Mouse (Mus musculus) telencephalon, adult 2 months (tissue): ENCODE measurements at regions not wholly inside any gene's neighbourhood (a gene's known extent, or its start where the extent isn't known, plus 50 kb on each side); places are given as distances from the start of the nearest gene placed in this dataset.
A peak's percentile ranks its signal among the peaks of the same experiment; 100 is the strongest.

Experiments used
- DNase-seq: peaks from one replicate; pipeline ENCODE4 v3.0.0-alpha.2; 2011; ENCODE audit warnings: low read depth, low spot score

GRCm38 (mm10) chr9:47054595-47054994 lies 56.1 kb downstream of the Gm4791 start:
- no peak for DNase-seq

DNA sequence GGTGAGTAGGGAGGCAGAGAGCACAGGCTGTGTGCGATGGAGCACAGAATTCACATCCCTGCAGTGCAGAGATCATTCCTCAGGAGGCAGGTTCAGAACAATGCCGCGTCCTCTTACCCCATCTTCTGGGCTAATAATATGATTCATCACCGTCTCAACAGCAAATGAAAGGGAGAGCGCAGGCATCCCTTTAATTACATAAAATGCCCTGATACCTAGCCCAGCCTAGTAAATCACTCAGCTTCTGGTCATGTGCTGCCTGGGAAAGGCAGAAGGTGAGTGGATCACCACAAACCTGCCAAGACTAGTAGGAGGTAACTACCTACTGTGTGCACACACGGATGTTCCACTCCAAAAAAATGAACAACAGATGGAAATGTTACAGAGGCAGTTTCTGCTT lies 57.0 kb downstream of the Gm4791 start:
- DNase-seq: no peak

DNA sequence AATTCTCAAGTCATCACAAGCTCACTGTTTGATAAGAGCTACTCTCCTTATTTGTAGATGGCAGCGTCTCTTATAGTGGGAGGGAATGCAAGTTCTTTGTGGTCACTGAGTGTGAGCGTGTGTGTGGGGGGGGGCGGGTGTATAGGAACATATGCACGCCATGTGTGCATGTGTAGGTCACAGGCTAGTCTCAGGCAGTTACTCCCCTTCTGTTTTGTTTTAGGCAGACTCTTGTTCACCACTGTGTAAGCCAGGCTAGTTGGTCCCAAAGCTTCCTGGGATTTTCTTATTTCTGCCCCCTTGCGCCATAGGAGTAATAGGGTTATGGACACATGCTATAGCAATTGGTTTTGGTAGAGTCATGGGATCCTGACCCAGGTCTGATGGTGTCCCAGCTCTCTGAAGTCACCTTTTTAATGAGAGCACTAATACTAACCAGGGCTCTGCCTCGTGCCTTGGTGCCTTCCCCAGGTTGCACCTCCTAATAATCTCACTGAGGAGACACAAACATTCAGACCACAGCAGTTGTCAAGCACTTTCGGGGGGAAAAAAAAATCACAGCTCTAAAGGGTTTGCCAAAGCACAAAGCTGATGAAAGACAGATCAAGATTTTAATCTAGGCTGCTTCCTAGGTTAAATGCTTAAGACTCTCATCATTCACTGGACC lies 60.9 kb downstream of the Gm4791 start:
- no peak for DNase-seq

DNA sequence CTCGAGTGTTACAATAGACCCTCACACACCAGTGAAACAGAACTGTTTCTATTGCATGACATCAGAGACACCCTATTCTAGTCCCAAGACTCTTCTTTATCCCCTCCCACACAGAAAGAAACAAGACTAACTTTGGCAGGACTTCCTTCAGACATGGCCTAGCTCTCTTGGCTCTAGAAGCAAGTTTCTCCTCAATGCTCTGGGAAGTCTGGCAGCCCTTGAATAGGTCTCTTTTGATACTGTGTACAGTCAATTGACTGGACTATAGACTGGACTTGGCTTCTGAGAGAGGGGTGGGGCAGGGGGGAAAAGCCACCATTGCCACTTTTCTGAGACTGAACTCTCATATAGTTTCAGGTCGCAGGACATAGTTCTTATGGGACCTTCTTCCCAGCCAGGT lies 62.2 kb downstream of the Gm4791 start:
- DNase-seq: no peak

DNA sequence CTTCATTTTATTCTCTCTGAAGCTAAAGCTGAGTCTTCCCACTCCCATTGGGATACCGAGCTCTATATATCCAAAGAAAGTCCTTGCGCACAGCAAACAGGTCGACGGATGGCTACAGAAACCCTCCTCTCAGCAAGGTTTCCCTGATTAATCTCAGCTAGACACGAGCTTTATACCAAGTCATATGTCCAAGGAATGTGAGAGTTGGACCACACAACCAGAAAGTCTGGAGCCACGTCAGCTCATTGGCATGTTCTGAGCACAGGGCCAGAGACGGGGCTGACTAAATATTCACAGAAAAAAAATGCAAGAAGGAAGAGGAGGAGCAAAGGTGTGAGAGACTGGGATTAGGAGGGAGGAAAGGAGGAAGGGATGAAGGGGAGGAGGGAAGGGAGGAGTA lies 64.0 kb downstream of the Gm4791 start:
- no peak for DNase-seq

DNA sequence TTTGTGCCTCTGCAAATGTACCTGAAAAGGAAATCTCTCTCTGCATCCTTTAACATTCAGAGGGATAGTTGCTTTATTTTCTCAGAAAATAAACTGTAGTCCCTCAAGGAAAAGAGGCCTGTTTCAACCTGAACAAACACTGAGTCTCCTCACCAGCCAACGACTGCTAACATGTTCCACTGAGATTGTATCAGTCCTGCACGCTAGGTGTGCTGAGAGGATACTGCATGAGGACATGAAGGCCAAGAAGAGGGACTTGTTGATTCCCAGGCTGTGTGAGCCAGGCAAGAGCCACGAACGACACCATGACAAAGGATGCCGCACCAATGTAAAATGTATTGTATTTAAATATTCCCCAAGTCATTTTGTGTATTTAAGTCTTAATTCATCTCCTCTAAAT lies 65.2 kb downstream of the Gm4791 start:
- no peak for DNase-seq

GRCm38 (mm10) chr9:47064463-47065032 lies 66.0 kb downstream of the Gm4791 start:
- DNase-seq: no peak

DNA sequence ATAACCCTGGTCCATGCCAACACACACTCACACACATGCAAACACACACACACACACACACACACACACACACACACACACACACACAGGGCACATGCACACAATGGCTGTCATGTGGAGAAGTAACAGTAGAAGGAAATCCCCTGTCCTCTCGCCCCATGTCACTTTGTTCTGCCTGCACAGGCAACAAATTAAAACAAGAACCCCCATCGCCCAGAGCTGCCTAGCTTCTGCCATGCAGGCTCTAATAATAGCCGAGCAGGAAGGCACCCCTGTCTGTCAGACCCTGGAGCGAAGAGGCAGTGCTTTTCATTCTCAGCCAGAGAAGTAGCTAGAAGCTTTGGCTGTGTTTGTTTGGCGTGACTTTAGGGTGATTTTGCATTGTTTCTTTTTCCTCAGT lies 70.9 kb downstream of the Gm4791 start:
- DNase-seq: no peak

DNA sequence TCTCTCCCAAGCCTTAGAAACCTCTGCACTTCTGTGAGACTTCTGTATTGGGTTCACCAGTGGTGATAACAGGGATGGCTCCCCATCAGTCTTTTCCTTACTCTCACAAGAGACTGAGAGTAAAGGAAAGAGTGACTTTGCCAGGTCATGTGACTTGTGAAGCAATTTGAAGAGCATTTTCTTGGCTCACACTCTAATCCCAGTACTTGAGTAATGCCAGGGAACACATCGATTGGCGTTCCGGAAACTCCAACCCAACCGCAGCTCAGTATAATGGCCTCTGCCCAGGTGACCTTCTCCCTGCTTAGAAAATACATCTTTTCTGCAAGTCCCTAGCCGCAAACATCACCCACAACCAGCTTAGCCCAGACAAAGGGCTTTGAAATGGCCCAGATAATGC lies 72.4 kb downstream of the Gm4791 start:
- DNase-seq: no peak

DNA sequence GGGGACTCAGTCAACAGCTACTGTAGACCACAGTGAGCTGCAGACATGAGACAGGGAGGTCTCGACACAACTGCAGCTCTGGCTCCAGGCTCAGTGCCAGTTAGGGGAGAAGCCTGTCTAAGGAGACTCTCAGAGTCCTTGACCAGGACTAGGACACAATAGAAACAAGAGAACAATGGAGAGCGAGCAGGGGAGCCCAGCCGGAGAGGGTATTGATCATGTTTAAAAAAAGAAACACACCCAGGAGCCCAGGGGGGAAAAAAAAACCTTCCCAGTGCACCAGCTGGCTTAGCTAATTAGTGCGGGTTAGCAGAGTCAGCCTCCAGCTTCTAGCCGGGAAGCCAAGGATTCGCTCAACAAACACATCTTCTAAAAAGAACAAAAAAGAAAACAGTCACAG lies 78.4 kb downstream of the Gm4791 start:
- DNase-seq: no peak

DNA sequence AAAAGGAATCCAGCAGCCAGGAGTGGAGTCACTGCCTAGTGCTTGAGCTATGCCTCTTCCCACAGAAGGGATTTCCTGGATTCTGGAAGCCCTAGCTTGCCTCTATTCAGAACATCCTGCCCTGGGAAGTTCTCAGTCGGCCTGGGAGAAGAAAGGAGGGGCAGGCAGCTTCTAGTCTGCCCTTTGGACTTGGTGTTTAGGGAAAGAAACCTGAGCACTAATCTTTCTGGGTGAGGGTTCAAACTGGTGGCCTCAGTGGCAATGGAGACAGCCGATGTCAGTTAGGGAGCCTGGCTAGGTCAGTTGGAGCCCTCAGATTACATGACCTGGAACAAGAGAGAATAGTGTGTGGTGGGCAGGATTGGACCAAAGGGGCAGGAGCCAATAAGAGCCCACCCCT lies 78.9 kb downstream of the Gm4791 start:
- DNase-seq: no peak

GRCm38 (mm10) chr9:47077945-47078344 lies 79.4 kb downstream of the Gm4791 start:
- DNase-seq: no peak

DNA sequence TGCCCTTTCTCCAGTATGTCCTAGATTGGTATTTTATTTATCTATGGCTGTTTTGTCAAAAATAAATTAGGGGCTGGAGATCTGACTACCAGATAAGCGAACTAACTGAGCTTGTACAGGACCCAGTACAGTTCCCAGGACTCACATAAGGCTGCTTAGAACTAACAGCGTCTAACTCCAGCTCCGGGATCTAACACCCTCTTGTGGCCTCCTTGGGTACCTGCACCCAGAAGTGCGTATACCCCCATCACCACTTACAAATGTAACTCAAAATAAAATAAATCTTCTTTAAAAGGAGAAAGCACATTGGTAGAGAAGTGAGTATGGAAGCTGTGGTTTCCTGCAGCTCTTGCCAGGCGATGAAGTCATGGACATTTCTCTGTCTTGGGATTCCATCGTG lies 82.9 kb downstream of the Gm4791 start:
- no peak for DNase-seq

DNA sequence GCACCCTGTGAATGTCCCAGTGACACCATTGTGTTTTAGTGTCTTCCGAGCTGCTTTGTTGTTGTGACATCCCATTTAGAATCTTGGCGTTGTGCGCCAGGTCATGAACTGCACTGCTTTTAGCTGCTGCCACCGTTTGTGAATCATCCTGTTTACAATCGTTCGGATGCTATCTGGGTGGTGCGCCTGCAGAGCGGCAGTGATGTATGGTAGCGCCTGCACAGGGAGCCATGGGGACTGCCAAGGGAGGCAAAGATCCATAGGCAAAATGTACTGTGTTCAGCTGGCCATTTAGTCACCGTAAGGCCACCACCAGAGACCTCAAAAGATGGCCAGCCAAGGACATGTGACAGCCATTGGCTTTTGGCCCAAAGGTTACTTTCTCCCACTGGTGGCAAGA lies 93.3 kb downstream of the Gm4791 start:
- DNase-seq: no peak

- DNase-seq: peak; percentile 60
These were observed 97.1 kb downstream of the Gm4791 start for GRCm38 (mm10) chr9:47095656-47096055.

GRCm38 (mm10) chr9:47103316-47103715 lies 104.8 kb downstream of the Gm4791 start:
- no peak for DNase-seq

- DNase-seq: no peak
These were observed 105.4 kb downstream of the Gm4791 start for GRCm38 (mm10) chr9:47103966-47104365.

DNA sequence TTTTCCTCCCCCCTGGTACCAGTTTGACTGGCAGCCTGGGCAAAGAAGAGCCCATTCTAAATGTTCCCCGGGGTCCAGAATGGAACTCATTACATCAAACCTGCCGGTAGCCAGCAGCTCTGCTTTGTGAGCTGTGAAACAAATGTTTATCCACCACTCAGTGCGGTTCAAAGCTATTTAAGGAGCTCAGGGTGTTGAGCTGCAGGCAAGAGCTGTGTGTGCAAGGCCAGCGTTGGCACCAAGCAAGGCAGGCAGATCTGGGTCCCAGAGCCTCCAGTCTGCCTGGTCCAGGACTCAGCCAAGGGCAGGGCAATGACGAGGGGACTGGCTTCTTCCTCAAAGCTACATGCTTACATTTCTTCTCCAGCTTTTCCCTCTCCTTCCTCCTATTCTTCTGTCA lies 109.6 kb downstream of the Gm4791 start:
- peak; percentile 17 for DNase-seq

- no peak for DNase-seq
These were observed 120.7 kb downstream of the Gm4791 start for GRCm38 (mm10) chr9:47119253-47119652.

DNA sequence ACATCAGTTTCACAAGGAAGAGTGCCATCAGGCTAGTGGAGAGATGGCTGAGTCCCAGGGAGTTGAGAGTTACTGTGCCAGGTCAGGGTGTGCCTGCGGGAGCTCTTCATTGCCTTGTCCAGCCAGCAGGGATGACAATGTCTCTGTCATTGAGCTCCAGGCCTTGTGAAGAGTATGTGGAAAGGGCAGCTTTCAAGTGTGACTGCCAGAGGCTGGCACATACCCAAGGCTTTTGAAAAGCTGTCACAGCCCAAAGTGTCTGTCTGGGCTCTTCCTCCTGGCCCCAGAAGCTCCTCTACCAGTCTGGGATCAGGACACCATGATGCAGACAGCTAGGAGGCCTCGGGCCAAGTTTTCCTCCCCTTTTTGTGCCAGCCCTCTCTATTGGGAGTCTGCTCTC lies 124.6 kb downstream of the Gm4791 start:
- no peak for DNase-seq

DNA sequence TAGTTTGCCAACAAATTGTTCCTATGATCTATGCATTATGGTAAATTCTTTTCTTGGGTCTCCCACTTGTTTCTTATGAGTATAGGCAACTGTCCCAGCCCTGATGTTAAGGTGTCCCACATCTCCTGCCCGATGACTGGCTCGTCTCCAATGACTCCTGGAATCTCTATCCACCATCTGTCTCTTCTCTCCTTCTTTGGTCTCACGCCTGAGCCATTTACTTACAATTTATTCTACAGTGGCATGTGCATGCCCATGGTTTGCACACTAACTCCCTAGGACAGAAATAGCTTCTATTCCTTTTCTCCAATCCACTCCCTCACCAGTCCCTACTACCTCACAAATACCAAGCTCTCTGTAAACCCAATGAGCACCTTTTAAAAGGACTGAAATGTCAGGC lies 127.0 kb downstream of the Gm4791 start:
- DNase-seq: peak; percentile 43

- DNase-seq: no peak
These were observed 127.7 kb downstream of the Gm4791 start for GRCm38 (mm10) chr9:47126236-47126635.

DNA sequence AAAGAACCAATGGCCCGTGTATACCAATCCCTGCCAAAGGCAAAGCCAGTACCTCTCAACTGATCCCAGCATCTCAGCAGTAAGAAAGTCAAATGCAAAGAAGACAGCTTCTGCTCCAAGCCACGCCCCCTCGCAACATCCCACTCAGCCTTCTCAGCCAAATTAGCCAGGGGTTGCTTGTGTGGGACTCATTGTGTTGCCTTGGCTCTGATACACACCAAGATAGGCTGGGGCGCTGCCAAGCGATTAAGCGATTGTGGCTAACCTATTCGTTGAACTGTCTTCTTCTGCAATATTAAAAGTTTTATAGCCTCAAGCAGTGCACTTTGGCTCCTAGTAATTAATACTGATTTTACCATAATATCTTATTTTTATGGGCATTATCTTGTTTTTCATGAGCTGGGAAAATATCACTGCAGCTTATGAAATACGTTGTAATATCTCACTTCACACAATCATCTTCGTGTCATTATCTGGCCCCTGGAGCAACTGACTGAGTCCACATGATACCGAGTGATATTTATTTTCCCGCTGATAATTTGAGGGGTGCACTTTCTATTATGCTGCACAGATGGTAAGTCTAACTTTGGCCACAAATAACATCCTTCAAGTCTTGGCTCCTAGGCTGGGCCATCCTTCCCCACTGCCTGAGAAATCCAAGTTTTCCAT lies 129.3 kb downstream of the Gm4791 start:
- DNase-seq: no peak
